Mouse (Mus musculus) heart, postnatal 0 days (tissue): ENCODE results near the gene Myo1b.

Experiments
- CTCF ChIP-seq: IDR thresholded peaks from 2 replicates; pipeline ENCODE4 v1.5.1; 2016; ENCODE audit warnings: antibody characterized with exemption, control low read depth, low read depth
- EP300 ChIP-seq: IDR thresholded peaks from 2 replicates; pipeline ENCODE4 v1.6.1; 2016; ENCODE audit warnings: antibody characterized with exemption, low read depth

DNA sequence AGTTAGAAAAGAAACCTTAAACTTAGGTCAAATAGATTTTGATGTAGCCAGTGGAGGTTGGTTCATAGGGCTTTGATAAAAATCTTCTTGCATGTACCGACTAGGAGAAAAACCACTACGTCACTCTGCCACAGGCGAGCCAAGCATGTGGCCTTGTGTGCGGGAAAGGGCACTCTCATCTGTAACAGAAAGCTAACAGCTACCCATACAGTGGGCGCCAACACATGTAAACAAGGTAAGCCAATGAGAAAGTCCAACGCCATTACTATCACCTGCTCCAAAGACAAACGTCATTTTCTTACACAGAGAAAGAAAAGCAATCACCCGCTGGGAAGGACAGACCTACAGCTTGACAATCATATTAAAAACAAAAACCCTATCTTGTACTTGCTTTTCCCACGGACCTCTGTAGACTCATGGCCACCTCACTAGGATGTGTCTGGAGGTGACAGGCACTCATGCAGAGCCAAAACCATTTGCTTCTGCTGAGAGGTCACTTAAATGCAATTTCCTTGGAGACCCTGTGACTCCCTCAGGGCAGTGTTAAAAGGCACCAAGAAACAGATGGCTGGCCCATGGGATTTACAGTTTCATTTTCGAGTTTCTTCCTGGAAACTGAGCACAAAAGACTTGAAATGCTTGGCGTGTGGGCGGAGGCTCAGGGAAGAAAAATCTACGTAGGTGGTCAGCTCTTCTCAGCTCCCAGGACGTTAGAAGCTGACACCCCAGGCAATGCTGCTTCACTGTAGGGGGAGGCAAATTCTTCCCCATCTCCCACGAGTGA lies 157.4 kb downstream of the Myo1b start:
- TF ChIP-seq CTCF (no peak), EP300 (no peak)
